ENCODE assay signal across 11 mouse cellular contexts in the genomic region with DNA sequence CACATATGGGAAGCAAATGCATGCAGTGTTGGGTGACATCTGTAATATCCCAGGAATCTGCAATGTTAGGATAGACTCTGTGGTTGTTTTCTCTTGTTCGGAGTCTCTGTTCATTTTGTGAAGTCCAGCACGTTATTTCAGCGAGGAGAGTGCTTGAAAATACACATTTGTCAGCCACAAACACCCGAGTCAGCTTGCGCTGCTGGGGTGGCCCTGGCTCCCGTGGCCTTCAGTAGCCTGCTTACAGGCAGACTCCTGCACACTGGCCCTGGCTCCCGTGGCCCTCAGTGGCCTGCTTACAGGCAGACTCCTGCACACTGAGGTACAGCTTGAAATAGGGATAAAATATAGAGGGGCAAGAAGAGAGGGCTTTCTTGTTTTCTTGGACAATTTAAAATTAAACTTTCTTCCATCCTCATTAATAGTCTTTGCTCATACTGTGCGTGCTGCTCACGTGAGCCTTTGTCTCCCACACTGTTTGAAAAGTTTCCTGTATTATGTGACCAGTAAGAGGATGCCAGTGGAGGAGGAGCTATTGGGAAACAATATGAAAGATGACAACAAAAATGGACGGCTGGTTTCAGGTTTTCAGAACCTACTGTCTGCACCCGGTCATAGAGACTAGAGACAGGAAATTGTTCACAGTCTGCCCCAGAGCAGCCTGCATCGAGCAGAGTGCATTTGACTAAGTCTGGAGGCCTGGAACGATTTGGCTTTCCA.
DNase-seq lines count a peak whose midpoint lies in the region; ATAC-seq lines count a peak whose summit lies in the region.
"Had no signal": no experiment of that assay in that cellular context is flagged by ENCODE, and none has a peak within 500 bp of the region (broad histone marks: within the 10 kb centered on the region; RNA-seq: fewer than 3 reads in every experiment).

No protein-coding gene starts in this region.

- no peaks in the 10 kb centered on the region for H3K36me3 ChIP-seq in forebrain, embryonic 14.5 days (ENCODE audit: control insufficient read depth, insufficient read depth, low read length)
- H3K36me3 ChIP-seq: kidney, embryonic 15.5 days; liver, embryonic 15.5 days had no signal

- H3K27ac ChIP-seq in forebrain, embryonic 14.5 days (ENCODE audit: low read depth, low read length), result peak overlapping the region; percentile 93
- H3K27ac ChIP-seq: kidney, embryonic 15.5 days; liver, embryonic 15.5 days had no signal

- DNase-seq in cerebellum, postnatal 4 days (ENCODE audit: low spot score in 2 of 2), result no peak
- DNase-seq in adrenal gland, adult 2 months, result peak; percentile 48
- peak; percentile 70 for DNase-seq in cerebellum, adult 9-11 months
- DNase-seq in forebrain, embryonic 14.5 days (ENCODE audit: low spot score), result no peak
- no peak for DNase-seq in right cerebral cortex, postnatal 4 days
- no peak for DNase-seq in left cerebral cortex, adult 8-10 months (ENCODE audit: low spot score in 2 of 2)
- DNase-seq in frontal cortex, postnatal 14 days (ENCODE audit: low spot score in 2 of 2), result no peak

- peak overlapping the region; percentile 33; the same call in 1 of the 2 replicates for H3K9ac ChIP-seq in forebrain, embryonic 14.5 days (ENCODE audit: low read length)
- H3K9ac ChIP-seq: kidney, embryonic 15.5 days; liver, embryonic 15.5 days had no signal

- 0 out of 2 replicates have a peak, but pooled peaks have one; percentile 26 for ATAC-seq in cerebellum, adult (ENCODE audit: insufficient number of reproducible peaks, low FRiP score, low TSS enrichment)
- ATAC-seq in forebrain, embryonic 14.5 days, result no peak

- H3K4me1 ChIP-seq in forebrain, embryonic 14.5 days (ENCODE audit: control insufficient read depth, insufficient read depth, low read length), result peaks cover 20% of the 10 kb centered on the region
- H3K4me1 ChIP-seq: kidney, embryonic 15.5 days; liver, embryonic 15.5 days had no signal

- H3K9me3 ChIP-seq in forebrain, embryonic 14.5 days (replicated peaks; ENCODE audit: control insufficient read depth, low read length), result no peaks in the 10 kb centered on the region
- H3K9me3 ChIP-seq: G1E; kidney, embryonic 15.5 days; liver, embryonic 15.5 days had no signal

- H3K27me3 ChIP-seq in forebrain, embryonic 14.5 days (replicated peaks; ENCODE audit: control insufficient read depth, insufficient read depth, low read length), result no peaks in the 10 kb centered on the region
- H3K27me3 ChIP-seq: kidney, embryonic 15.5 days; liver, embryonic 15.5 days had no signal

- no peak overlapping the region for H3K4me2 ChIP-seq in forebrain, embryonic 14.5 days (ENCODE audit: low read length)
- H3K4me2 ChIP-seq: kidney, embryonic 15.5 days; liver, embryonic 15.5 days had no signal

- H3K4me3 ChIP-seq in forebrain, embryonic 14.5 days (ENCODE audit: low read depth, low read length), result no peak overlapping the region
- H3K4me3 ChIP-seq: kidney, embryonic 15.5 days; liver, embryonic 15.5 days had no signal

- 50% methylated on average over 13 of the region's 13 CpGs for whole genome bisulfite sequencing in forebrain, embryonic 14.5 days

Comparison
In these comparisons a context has a peak if more than half of its experiments do, and no peak if none do; other contexts are left out.
1. DNase-seq: peak in adrenal gland, adult 2 months (single experiment) and cerebellum, adult 9-11 months (single experiment); none in cerebellum, postnatal 4 days (0 of 2), forebrain, embryonic 14.5 days (single experiment), right cerebral cortex, postnatal 4 days (single experiment), left cerebral cortex, adult 8-10 months (0 of 2) and frontal cortex, postnatal 14 days (0 of 2).